Mouse (Mus musculus): ENCODE measurements around the gene Tmem131. TPM values are rescaled to one million over a fixed set of nuclear protein-coding genes. Genes with fewer than 3 reads are reported as not detected.

The Tmem131 gene
- polyA plus RNA-seq (2014; fragmentation: Nextera tagmentation; extraction: Ambion mirVana) = 16.6 and 18.4 TPM in 2 replicates

GRCm38 (mm10) chr1:36943653-36944052 is at the start of gene Tmem131:
Gene Tmem131, minus strand, starts transcription at chr1:36943666.
- DNase-seq (ENCODE audit: low spot score) (no peak), ATAC-seq (ENCODE audit: insufficient number of reproducible peaks, low FRiP score, low TSS enrichment, low read depth) (no peak)
- H3K9me3 ChIP-seq (ENCODE audit: control insufficient read depth, low read length) = no peaks in the 10 kb centered on the region
- no peak within 1 kb of the TSS for H3K9ac ChIP-seq (ENCODE audit: low read length)
- no peaks in the 10 kb centered on the region for H3K36me3 ChIP-seq (ENCODE audit: control insufficient read depth, insufficient read depth, low read length)
- no peaks in the 10 kb centered on the region for H3K4me1 ChIP-seq (ENCODE audit: control insufficient read depth, insufficient read depth, low read length)
- H3K4me3 ChIP-seq (ENCODE audit: low read depth, low read length) = no peak within 1 kb of the TSS
- no peak within 1 kb of the TSS for H3K4me2 ChIP-seq (ENCODE audit: low read depth, severe bottlenecking)
- no peak within 1 kb of the TSS for H3K27ac ChIP-seq (replicated peaks; ENCODE audit: low read depth, low read length)
- no peaks in the 10 kb centered on the region for H3K27me3 ChIP-seq (ENCODE audit: control insufficient read depth, insufficient read depth, low read length)
- 71% methylated on average over 5 of the region's 5 CpGs for WGBS

- H3K36me3 ChIP-seq (ENCODE audit: control insufficient read depth, insufficient read depth, low read length) = no peaks in the 10 kb centered on the region
- H3K4me1 ChIP-seq (ENCODE audit: control insufficient read depth, insufficient read depth, low read length) = no peaks in the 10 kb centered on the region
- H3K27me3 ChIP-seq (ENCODE audit: control insufficient read depth, insufficient read depth, low read length) = no peaks in the 10 kb centered on the region
- no peak overlapping the region for H3K4me3 ChIP-seq (ENCODE audit: low read depth, low read length)
- no peak overlapping the region for H3K27ac ChIP-seq (replicated peaks; ENCODE audit: low read depth, low read length)
- 72% methylated on average over 6 of the region's 6 CpGs for WGBS
- no peak overlapping the region for H3K9ac ChIP-seq (ENCODE audit: low read length)
- no peaks in the 10 kb centered on the region for H3K9me3 ChIP-seq (ENCODE audit: control insufficient read depth, low read length)
- no peak overlapping the region for H3K4me2 ChIP-seq (ENCODE audit: low read depth, severe bottlenecking)
- DNase-seq (ENCODE audit: low spot score) (no peak), ATAC-seq (ENCODE audit: insufficient number of reproducible peaks, low FRiP score, low TSS enrichment, low read depth) (no peak)
Observed at GRCm38 (mm10) chr1:36988561-36988960, 45.1 kb upstream of the Tmem131 start.

GRCm38 (mm10) chr1:36988161-36988560 is 44.7 kb upstream of the Tmem131 start:
- DNase-seq (ENCODE audit: low spot score) (no peak), ATAC-seq (ENCODE audit: insufficient number of reproducible peaks, low FRiP score, low TSS enrichment, low read depth) (no peak)
- H3K4me2 ChIP-seq (ENCODE audit: low read depth, severe bottlenecking) = no peak overlapping the region
- H3K27me3 ChIP-seq (ENCODE audit: control insufficient read depth, insufficient read depth, low read length) = no peaks in the 10 kb centered on the region
- WGBS = 81% methylated on average over 6 of the region's 6 CpGs
- H3K9ac ChIP-seq (ENCODE audit: low read length) = no peak overlapping the region
- H3K27ac ChIP-seq (replicated peaks; ENCODE audit: low read depth, low read length) = no peak overlapping the region
- H3K4me1 ChIP-seq (ENCODE audit: control insufficient read depth, insufficient read depth, low read length) = no peaks in the 10 kb centered on the region
- H3K4me3 ChIP-seq (ENCODE audit: low read depth, low read length) = no peak overlapping the region
- H3K36me3 ChIP-seq (ENCODE audit: control insufficient read depth, insufficient read depth, low read length) = no peaks in the 10 kb centered on the region
- no peaks in the 10 kb centered on the region for H3K9me3 ChIP-seq (ENCODE audit: control insufficient read depth, low read length)

DNA sequence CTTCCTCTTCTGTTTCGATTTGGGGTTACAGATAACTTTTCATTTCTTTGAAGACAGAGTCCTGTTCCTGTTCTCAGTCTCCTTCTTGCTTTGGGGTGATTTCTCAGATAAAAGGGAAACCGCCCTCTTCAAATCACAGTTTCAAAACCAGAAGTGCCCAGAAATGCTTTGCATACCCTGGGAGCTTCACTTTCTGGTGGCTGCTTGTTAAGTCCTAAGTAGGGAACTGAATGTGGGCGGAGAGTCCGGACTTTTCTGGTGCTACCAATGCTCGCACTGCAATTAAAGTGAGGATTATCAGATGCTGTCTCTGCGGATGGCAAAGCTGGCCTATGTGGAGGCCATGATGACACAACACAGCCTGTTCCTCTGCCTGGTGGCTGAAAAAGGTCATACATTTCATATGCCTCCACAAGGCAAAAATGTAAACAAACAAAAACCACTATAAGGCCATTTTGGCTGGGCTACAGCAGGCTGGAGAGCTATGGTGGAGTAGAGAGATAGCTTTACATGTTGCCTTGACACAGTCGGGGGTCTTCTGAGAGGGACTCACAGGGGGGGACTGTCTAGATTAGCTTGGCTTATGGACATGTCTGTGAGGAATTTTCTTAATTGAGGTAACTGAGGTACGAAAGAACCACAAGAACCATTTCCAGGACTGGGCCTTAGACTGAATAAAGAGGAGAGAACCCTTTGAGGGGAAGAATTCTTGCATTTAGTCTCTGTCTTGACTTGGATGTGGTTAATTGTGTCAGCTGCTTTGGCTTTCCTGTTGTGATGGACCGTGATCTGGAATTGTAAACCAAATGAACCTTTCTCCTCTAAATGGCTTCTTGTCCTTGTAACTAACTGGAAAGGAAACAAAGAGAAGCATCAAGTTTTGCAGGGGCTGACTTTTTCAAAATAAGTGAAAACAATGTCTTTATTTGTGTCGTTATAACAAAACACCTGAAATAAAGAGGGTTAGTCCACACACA is 44.0 kb upstream of the Tmem131 start:
- Histone ChIP-seq H3K36me3 (ENCODE audit: control insufficient read depth, insufficient read depth, low read length) (no peaks in the 10 kb centered on the region), H3K4me3 (ENCODE audit: low read depth, low read length) (no peak overlapping the region), H3K4me2 (ENCODE audit: low read depth, severe bottlenecking) (no peak overlapping the region), H3K27me3 (ENCODE audit: control insufficient read depth, insufficient read depth, low read length) (no peaks in the 10 kb centered on the region), H3K4me1 (ENCODE audit: control insufficient read depth, insufficient read depth, low read length) (no peaks in the 10 kb centered on the region), H3K27ac (replicated peaks; ENCODE audit: low read depth, low read length) (no peak overlapping the region), H3K9me3 (ENCODE audit: control insufficient read depth, low read length) (no peaks in the 10 kb centered on the region), H3K9ac (ENCODE audit: low read length) (no peak overlapping the region)
- ATAC-seq (ENCODE audit: insufficient number of reproducible peaks, low FRiP score, low TSS enrichment, low read depth) (no peak), DNase-seq (ENCODE audit: low spot score) (no peak)
- 83% methylated on average over 10 of the region's 10 CpGs for WGBS

DNA sequence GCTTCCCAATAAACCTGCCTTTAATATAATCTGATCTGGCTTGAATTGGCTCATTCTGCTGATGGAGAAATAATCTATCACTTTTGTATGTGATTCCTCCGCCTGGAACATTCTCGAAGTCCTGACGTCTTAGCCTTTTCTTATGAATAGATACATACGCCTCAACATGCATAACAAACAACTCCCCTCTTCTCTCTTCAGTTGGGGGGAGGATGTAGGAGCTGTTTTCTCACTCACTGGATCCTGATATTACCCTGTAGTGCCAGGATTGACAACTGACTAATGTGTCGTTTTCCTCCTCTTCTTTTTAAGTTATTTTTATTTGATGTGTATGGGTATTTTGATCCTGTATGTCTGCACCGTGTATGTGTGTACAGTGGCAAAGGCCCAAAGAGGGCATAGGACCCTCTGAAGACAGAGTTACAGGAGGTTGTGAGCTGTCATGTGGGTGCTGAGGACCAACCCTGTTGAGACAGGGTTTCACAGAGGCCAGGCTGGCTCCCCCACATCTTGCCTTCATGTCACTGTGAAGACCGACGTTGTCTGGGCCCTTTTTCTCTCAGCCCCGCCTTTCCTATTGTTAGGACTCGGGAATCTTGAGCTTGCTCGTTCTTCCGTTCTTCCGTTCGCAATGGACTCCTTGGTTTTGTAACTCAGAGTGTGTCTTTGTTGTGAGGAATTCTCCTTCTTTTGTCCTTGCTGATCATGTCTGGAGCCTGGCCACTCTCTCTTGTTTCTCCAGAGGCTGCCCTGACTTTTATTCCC is 43.1 kb upstream of the Tmem131 start:
- H3K27ac ChIP-seq (replicated peaks; ENCODE audit: low read depth, low read length) = no peak overlapping the region
- 82% methylated on average over 14 of the region's 14 CpGs for WGBS
- H3K9ac ChIP-seq (ENCODE audit: low read length) = no peak overlapping the region
- H3K4me2 ChIP-seq (ENCODE audit: low read depth, severe bottlenecking) = no peak overlapping the region
- H3K4me3 ChIP-seq (ENCODE audit: low read depth, low read length) = no peak overlapping the region
- no peaks in the 10 kb centered on the region for H3K4me1 ChIP-seq (ENCODE audit: control insufficient read depth, insufficient read depth, low read length)
- H3K36me3 ChIP-seq (ENCODE audit: control insufficient read depth, insufficient read depth, low read length) = no peaks in the 10 kb centered on the region
- no peaks in the 10 kb centered on the region for H3K27me3 ChIP-seq (ENCODE audit: control insufficient read depth, insufficient read depth, low read length)
- no peaks in the 10 kb centered on the region for H3K9me3 ChIP-seq (ENCODE audit: control insufficient read depth, low read length)
- DNase-seq (ENCODE audit: low spot score) (no peak), ATAC-seq (ENCODE audit: insufficient number of reproducible peaks, low FRiP score, low TSS enrichment, low read depth) (no peak)

GRCm38 (mm10) chr1:36985896-36986295 is 42.4 kb upstream of the Tmem131 start:
- no peak overlapping the region for H3K27ac ChIP-seq (replicated peaks; ENCODE audit: low read depth, low read length)
- WGBS = 61% methylated on average over 6 of the region's 6 CpGs
- no peaks in the 10 kb centered on the region for H3K4me1 ChIP-seq (ENCODE audit: control insufficient read depth, insufficient read depth, low read length)
- no peaks in the 10 kb centered on the region for H3K9me3 ChIP-seq (ENCODE audit: control insufficient read depth, low read length)
- ATAC-seq (ENCODE audit: insufficient number of reproducible peaks, low FRiP score, low TSS enrichment, low read depth) (no peak), DNase-seq (ENCODE audit: low spot score) (no peak)
- H3K27me3 ChIP-seq (ENCODE audit: control insufficient read depth, insufficient read depth, low read length) = no peaks in the 10 kb centered on the region
- H3K36me3 ChIP-seq (ENCODE audit: control insufficient read depth, insufficient read depth, low read length) = no peaks in the 10 kb centered on the region
- H3K4me2 ChIP-seq (ENCODE audit: low read depth, severe bottlenecking) = no peak overlapping the region
- H3K4me3 ChIP-seq (ENCODE audit: low read depth, low read length) = no peak overlapping the region
- no peak overlapping the region for H3K9ac ChIP-seq (ENCODE audit: low read length)

- ATAC-seq (ENCODE audit: insufficient number of reproducible peaks, low FRiP score, low TSS enrichment, low read depth) = no peak
- Histone ChIP-seq H3K4me1 (ENCODE audit: control insufficient read depth, insufficient read depth, low read length) (no peaks in the 10 kb centered on the region), H3K27me3 (ENCODE audit: control insufficient read depth, insufficient read depth, low read length) (no peaks in the 10 kb centered on the region), H3K4me3 (ENCODE audit: low read depth, low read length) (no peak overlapping the region), H3K27ac (replicated peaks; ENCODE audit: low read depth, low read length) (no peak overlapping the region), H3K9me3 (ENCODE audit: control insufficient read depth, low read length) (no peaks in the 10 kb centered on the region), H3K9ac (ENCODE audit: low read length) (no peak overlapping the region), H3K36me3 (ENCODE audit: control insufficient read depth, insufficient read depth, low read length) (no peaks in the 10 kb centered on the region), H3K4me2 (ENCODE audit: low read depth, severe bottlenecking) (no peak overlapping the region)
- 20% methylated on average over 6 of the region's 6 CpGs for WGBS
- DNase-seq (ENCODE audit: low spot score) = no peak
Observed at GRCm38 (mm10) chr1:36984406-36984805, 40.9 kb upstream of the Tmem131 start.

- Histone ChIP-seq H3K4me3 (ENCODE audit: low read depth, low read length) (no peak overlapping the region), H3K4me1 (ENCODE audit: control insufficient read depth, insufficient read depth, low read length) (no peaks in the 10 kb centered on the region), H3K9me3 (ENCODE audit: control insufficient read depth, low read length) (no peaks in the 10 kb centered on the region), H3K9ac (ENCODE audit: low read length) (no peak overlapping the region), H3K27me3 (ENCODE audit: control insufficient read depth, insufficient read depth, low read length) (no peaks in the 10 kb centered on the region), H3K27ac (replicated peaks; ENCODE audit: low read depth, low read length) (no peak overlapping the region), H3K36me3 (ENCODE audit: control insufficient read depth, insufficient read depth, low read length) (no peaks in the 10 kb centered on the region), H3K4me2 (ENCODE audit: low read depth, severe bottlenecking) (no peak overlapping the region)
- WGBS = 16% methylated on average over 4 of the region's 4 CpGs
- ATAC-seq (ENCODE audit: insufficient number of reproducible peaks, low FRiP score, low TSS enrichment, low read depth) (no peak), DNase-seq (ENCODE audit: low spot score) (no peak)
Observed at GRCm38 (mm10) chr1:36983754-36984153, 40.3 kb upstream of the Tmem131 start.
